Mouse (Mus musculus) CH12.LX (cell line): ENCODE data around the gene Slc27a1. TPM values are rescaled to one million over a fixed set of nuclear protein-coding genes. Genes with fewer than 3 reads are reported as not detected.

Experiments used
- DNase-seq: peaks from one replicate; pipeline ENCODE4 v3.0.0-alpha.2; 2013; ENCODE audit errors: extremely low read depth
- H3K27ac ChIP-seq: 2 replicates; pipeline ENCODE4 v1.5.1; 2012; ENCODE audit warnings: low read depth, mild to moderate bottlenecking, control low read depth, moderate library complexity; ENCODE audit not compliant: insufficient read depth
- H3K27me3 ChIP-seq: replicated peaks from 2 replicates; pipeline ENCODE3; 2012; ENCODE audit warnings: inconsistent platforms
- H3K36me3 ChIP-seq, 2 experiments: replicated peaks in 1 of 2; 2 replicates each; pipeline versions ENCODE3 to v1.6.1; 2012; ENCODE audit warnings: inconsistent platforms in 1 of 2, low read length in 1 of 2, mild to moderate bottlenecking in 1 of 2, mixed read lengths in 1 of 2, moderate library complexity in 1 of 2; ENCODE audit not compliant: control insufficient read depth in 1 of 2, insufficient read depth in 1 of 2
- H3K4me1 ChIP-seq, 2 experiments: 2 replicates each; pipeline ENCODE4 v1.6.1; 2012; ENCODE audit warnings: inconsistent platforms in 1 of 2, moderate library complexity in 1 of 2; ENCODE audit not compliant: insufficient read depth in 2 of 2, control insufficient read depth in 1 of 2
- H3K4me2 ChIP-seq: 2 replicates; pipeline ENCODE4 v1.6.1; 2012; ENCODE audit warnings: low read depth, mild to moderate bottlenecking, control low read depth; ENCODE audit not compliant: poor library complexity, insufficient read depth, severe bottlenecking
- H3K4me3 ChIP-seq, 3 experiments: fragments of 150-350 bp in 1 of 3; sonication (generic) in 1 of 3; replicated peaks in 1 of 3; 2 replicates each; pipeline versions ENCODE3 to v1.5.1; 2011 to 2012; ENCODE audit warnings: low read depth in 2 of 3, low read length in 2 of 3, mild to moderate bottlenecking in 2 of 3, moderate library complexity in 2 of 3, control low read depth in 1 of 3, improper control_type of control experiment in 1 of 3, inconsistent platforms in 1 of 3, mixed read lengths in 1 of 3; ENCODE audit not compliant: poor library complexity in 1 of 3
- H3K79me2 ChIP-seq: replicated peaks from 2 replicates; pipeline ENCODE4 v1.6.1; 2012; ENCODE audit warnings: mild to moderate bottlenecking, moderate library complexity; ENCODE audit not compliant: control insufficient read depth, poor library complexity, insufficient read depth, severe bottlenecking; ENCODE audit errors: extremely low read depth
- H3K9ac ChIP-seq: 2 replicates; pipeline ENCODE4 v1.6.1; 2012; ENCODE audit warnings: low read depth, mild to moderate bottlenecking, control low read depth, moderate library complexity; ENCODE audit not compliant: insufficient read depth
- H3K9me3 ChIP-seq: replicated peaks from 2 replicates; pipeline ENCODE3; 2012; ENCODE audit warnings: low read length, inconsistent platforms, mixed read lengths
- BHLHE40 ChIP-seq: IDR thresholded peaks from 2 replicates; pipeline ENCODE4 v1.6.1; 2011; ENCODE audit warnings: mild to moderate bottlenecking, low read depth, low read length, improper control_type of control experiment
- CHD1 ChIP-seq: IDR thresholded peaks from 2 replicates; pipeline ENCODE4 v1.6.1; 2012; ENCODE audit warnings: low read depth, low read length, improper control_type of control experiment, inconsistent platforms
- CHD2 ChIP-seq: IDR thresholded peaks from 2 replicates; pipeline ENCODE4 v1.6.1; 2011; ENCODE audit warnings: low read length, improper control_type of control experiment
- ELF1 ChIP-seq: IDR thresholded peaks from 2 replicates; pipeline ENCODE4 v1.6.1; 2014; ENCODE audit warnings: low read depth, mild to moderate bottlenecking, inconsistent platforms, low read length, improper control_type of control experiment
- EP300 ChIP-seq: IDR thresholded peaks from 2 replicates; pipeline ENCODE4 v1.6.1; 2011; ENCODE audit warnings: low read length, improper control_type of control experiment
- ETS1 ChIP-seq: conservative IDR thresholded peaks from 2 replicates; pipeline ENCODE4 v1.6.1; 2012; ENCODE audit warnings: low read depth, mild to moderate bottlenecking, inconsistent platforms, low read length, improper control_type of control experiment, moderate library complexity
- IRF4 ChIP-seq: IDR thresholded peaks from 2 replicates; pipeline ENCODE4 v1.6.1; 2014; ENCODE audit warnings: low read depth, mild to moderate bottlenecking, inconsistent platforms, low read length, improper control_type of control experiment
- JUN ChIP-seq: IDR thresholded peaks from 2 replicates; pipeline ENCODE4 v1.6.1; 2011; ENCODE audit warnings: low read depth, mild to moderate bottlenecking, low read length, improper control_type of control experiment, moderate library complexity; ENCODE audit not compliant: insufficient read depth
- MAX ChIP-seq: IDR thresholded peaks from 2 replicates; pipeline ENCODE4 v1.6.1; 2011; ENCODE audit warnings: low read length, improper control_type of control experiment
- MAZ ChIP-seq: IDR thresholded peaks from 2 replicates; pipeline ENCODE4 v1.6.1; 2012; ENCODE audit warnings: low read depth, mild to moderate bottlenecking, inconsistent platforms, low read length, improper control_type of control experiment, moderate library complexity
- MEF2A ChIP-seq: IDR thresholded peaks from 2 replicates; pipeline ENCODE4 v1.6.1; 2014; ENCODE audit warnings: low read depth, mild to moderate bottlenecking, inconsistent platforms, low read length, improper control_type of control experiment, borderline replicate concordance
- MXI1 ChIP-seq: IDR thresholded peaks from 2 replicates; pipeline ENCODE4 v1.6.1; 2011; ENCODE audit warnings: mild to moderate bottlenecking, low read depth, low read length, improper control_type of control experiment
- NELFE ChIP-seq: IDR thresholded peaks from 2 replicates; pipeline ENCODE4 v1.6.1; 2011; ENCODE audit warnings: low read depth, low read length, improper control_type of control experiment
- NRF1 ChIP-seq: IDR thresholded peaks from 2 replicates; pipeline ENCODE4 v1.6.1; 2014; ENCODE audit warnings: low read depth, mild to moderate bottlenecking, inconsistent platforms, low read length, improper control_type of control experiment, moderate library complexity
- POLR2A ChIP-seq: IDR thresholded peaks from 2 replicates; pipeline ENCODE4 v1.6.1; 2011; ENCODE audit warnings: low read depth, mild to moderate bottlenecking, improper control_type of control experiment, low read length
- POLR2AphosphoS2 ChIP-seq: IDR thresholded peaks from 2 replicates; pipeline ENCODE4 v1.6.1; 2011; ENCODE audit warnings: low read depth, low read length, improper control_type of control experiment
- RAD21 ChIP-seq: IDR thresholded peaks from 2 replicates; pipeline ENCODE4 v1.6.1; 2011; ENCODE audit warnings: low read depth, mild to moderate bottlenecking, low read length, improper control_type of control experiment, moderate library complexity
- SIN3A ChIP-seq: IDR thresholded peaks from 2 replicates; pipeline ENCODE4 v1.6.1; 2012; ENCODE audit warnings: low read length, improper control_type of control experiment, inconsistent platforms
- SMC3 ChIP-seq: IDR thresholded peaks from 2 replicates; pipeline ENCODE4 v1.6.1; 2011; ENCODE audit warnings: low read depth, low read length, improper control_type of control experiment
- TBP ChIP-seq: conservative IDR thresholded peaks from 2 replicates; pipeline ENCODE4 v1.6.1; 2011; ENCODE audit warnings: low read depth, low read length, improper control_type of control experiment
- TCF12 ChIP-seq: IDR thresholded peaks from 2 replicates; pipeline ENCODE4 v1.6.1; 2014; ENCODE audit warnings: low read depth, mild to moderate bottlenecking, inconsistent platforms, low read length, improper control_type of control experiment
- UBTF ChIP-seq: IDR thresholded peaks from 2 replicates; pipeline ENCODE4 v1.6.1; 2012; ENCODE audit warnings: low read depth, mild to moderate bottlenecking, inconsistent platforms, low read length, improper control_type of control experiment, moderate library complexity
- USF2 ChIP-seq: conservative IDR thresholded peaks from 2 replicates; pipeline ENCODE4 v1.6.1; 2011; ENCODE audit warnings: low read depth, low read length, improper control_type of control experiment
- ZMIZ1 ChIP-seq: IDR thresholded peaks from 2 replicates; pipeline ENCODE4 v1.6.1; 2012; ENCODE audit warnings: low read depth, mild to moderate bottlenecking, inconsistent platforms, low read length, improper control_type of control experiment
- dilution Hi-C: fragments of 300-500 bp; cut with MboI; formaldehyde crosslinking; loops from 2 replicates; pipeline ENCODE4 v1.14.3; 2020; ENCODE audit warnings: low sequenced_read_pairs; ENCODE audit not compliant: extremely low pct_unique_long_range_greater_than_20kb, extremely low pct_ligation_motif_present
- in situ Hi-C: fragments of 300-500 bp; cut with MboI; formaldehyde crosslinking; loops from 3 replicates; pipeline ENCODE4 v1.14.3; 2019; ENCODE audit warnings: low sequenced_read_pairs, low pct_ligation_motif_present, low pct_unique_long_range_greater_than_20kb, mixed read lengths
- polyA plus RNA-seq: library from polyadenylated mRNA; unstranded; fragments of >175 nt; gene quantifications from 2 replicates; pipeline ENCODE4 v1.2.1, GENCODE M21; 2012; ENCODE audit warnings: low read depth; ENCODE audit not compliant: insufficient read length
- total RNA-seq, 2 experiments: library from RNA; depleted of rRNA; stranded (reverse); fragments of 300-350 nt in 1 of 2; fragments of >200 nt in 1 of 2; gene quantifications; 2 replicates each; pipeline ENCODE4 v1.2.3; 2012 to 2014

Slc27a1 gene
- total and polyA plus RNA-seq, 3 experiments: 1.8 to 4.0 (median 2.4) TPM

DNA sequence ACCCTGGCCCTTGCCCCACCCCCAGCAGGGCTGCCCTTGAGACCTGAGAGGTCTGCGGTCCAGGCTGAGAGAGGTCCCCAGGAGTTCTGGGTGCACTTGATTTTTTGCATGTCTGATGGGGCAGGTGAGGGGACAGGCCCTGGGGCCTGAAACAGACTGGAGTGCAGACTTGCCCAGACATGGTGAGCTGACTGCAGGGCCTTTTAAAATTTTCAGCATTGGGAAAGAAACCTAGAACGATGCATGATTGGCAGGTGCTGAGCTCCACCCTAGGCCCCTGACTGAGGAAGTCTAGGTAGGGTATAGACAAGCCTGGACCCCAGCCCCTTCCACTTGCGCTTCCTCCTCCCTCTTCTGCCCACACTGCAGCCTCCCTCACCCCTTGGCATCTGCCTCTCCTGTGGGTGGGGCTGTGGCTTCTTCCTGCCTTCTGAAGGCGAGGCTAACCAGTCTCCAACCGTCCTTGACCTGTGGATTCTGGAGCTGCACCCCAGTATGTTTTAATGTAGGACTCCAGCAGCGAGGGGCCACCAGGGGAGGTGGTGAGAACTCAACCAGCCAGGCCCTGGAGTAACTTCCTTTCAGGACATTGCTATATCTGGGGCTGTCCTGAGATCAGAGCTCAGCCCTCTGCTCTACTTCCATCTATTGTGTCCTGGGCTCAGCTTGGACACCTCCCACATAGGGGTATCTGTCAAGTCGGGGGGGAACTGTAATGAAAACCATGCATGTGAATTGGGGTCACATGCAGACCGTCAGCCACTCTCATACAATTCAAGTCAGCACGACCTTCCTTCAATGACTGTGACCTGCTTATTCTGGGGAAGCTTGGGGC, 58.8 kb downstream of the Slc27a1 start:
- Histone ChIP-seq H3K4me1 (peaks cover 44 to 74% of the 10 kb centered on the region in 2 experiments), H3K27ac (peak overlapping the region; percentile 99), H3K9me3 (peaks cover 25% of the 10 kb centered on the region), H3K36me3 (peaks cover 29 to 63% of the 10 kb centered on the region in 2 experiments), H3K4me3 (peak overlapping the region in 2 of 3 experiments; percentile 17 to 31), H3K9ac (peak overlapping the region; percentile 60), H3K4me2 (peak overlapping the region; percentile 84)
- in situ Hi-C loops: no loop called here
- dilution Hi-C loops: no loop called here
- peak; percentile 81 for DNase-seq
- TF ChIP-seq BHLHE40 (peak; percentile 4; the same call in 1 of the 2 replicates), ZMIZ1 (peak; percentile 42; the same call in 1 of the 2 replicates), TBP (peak; percentile 85), SIN3A (peak; percentile 47; the same call in 1 of the 2 replicates), NRF1 (no peak), MAX (0 out of 2 replicates have a peak, but pooled peaks have one; percentile 16), TCF12 (peak; percentile 81), ETS1 (peak; percentile 79; the same call in 1 of the 2 replicates), MAZ (peak; percentile 63; the same call in 1 of the 2 replicates), UBTF (peak; percentile 75; the same call in 1 of the 2 replicates), SMC3 (0 out of 2 replicates have a peak, but pooled peaks have one; percentile 1), USF2 (no peak), POLR2A (peak; percentile 61), CHD1 (peak; percentile 85), IRF4 (peak; percentile 55), JUN (no peak), MEF2A (peak; percentile 63), CHD2 (peak; percentile 62), NELFE (no peak), MXI1 (peak; percentile 60), ELF1 (peak; percentile 73), EP300 (peak; percentile 30), POLR2AphosphoS2 (peak; percentile 41; the same call in 1 of the 2 replicates), RAD21 (no peak)
- TF ChIP-seq, all 38 proteins: peak for 19
- H3K27me3 ChIP-seq: no peaks in the 10 kb centered on the region
- no peaks in the 10 kb centered on the region for H3K79me2 ChIP-seq
